Mouse (Mus musculus): ENCODE measurements around the gene Nup210.

Nup210 gene

DNA sequence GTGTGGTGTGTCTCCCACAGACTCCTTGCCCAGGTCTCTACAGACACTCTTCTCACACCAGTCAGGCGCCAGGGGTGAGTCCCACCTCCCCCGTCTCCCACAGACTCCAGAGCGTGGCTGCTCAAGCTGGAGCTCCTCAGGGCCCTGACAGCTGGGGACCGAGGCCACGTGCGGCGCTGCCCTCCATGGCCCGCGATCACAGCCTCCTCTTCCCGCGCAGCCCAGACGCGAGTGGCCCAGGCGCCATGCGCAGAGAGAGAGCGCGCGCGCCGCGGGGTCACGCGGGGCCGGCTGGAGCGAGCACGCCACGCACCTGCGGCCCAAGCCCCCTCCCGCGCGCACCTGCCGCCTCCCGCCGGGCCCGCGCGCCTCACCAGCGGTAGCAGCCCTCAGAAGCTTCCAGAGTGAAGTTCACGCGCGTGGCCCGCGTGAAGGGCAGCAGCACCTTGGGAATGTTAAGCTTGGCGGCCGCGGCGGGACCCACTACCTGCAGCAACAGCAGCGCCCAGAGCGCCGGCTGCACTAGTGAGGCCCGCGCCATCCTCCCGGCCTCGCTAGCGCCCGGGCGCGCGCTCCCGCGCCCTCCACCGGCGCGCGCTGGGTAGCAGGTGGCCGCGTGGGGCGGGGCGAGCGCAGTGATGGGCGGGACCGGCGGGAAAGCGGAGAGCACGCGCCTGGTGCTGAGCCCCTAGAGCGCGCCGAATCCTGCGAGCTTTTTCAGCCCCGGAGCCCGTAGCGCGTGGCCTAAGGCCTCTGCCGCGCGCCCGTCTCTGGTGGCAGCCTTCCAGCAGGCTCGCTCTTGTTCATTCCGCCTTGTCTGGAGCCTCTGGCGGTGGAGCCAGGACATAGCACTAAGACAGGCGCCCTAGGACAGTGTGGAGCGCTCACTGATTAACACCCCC is at the start of gene Nup210:
TSS of gene Nup210 (minus strand) at position 586 of the 902 bp plus-strand sequence.
- peak; percentile 34 for DNase-seq (ENCODE audit: low read depth)

DNA sequence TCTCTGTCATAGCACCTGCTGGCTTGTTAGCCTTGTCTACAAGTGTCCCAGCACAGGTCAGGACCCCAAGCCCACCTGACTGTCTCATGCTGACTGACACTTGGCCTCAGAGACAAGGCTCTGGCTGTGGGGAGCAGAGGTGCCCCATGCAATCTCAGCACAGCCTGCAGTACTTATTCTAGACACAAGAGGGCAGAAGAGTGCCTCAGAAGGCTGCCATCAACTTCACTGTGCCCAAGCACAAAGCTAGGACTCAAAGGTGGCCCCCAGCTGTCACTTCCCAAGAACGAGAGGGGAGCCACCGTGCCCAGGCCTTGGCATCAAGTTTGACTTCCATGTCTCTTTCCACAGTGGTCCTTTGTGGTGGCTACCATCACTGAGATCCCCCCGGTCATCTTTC is 48.6 kb upstream of the Nup210 start:
- DNase-seq (ENCODE audit: low read depth) = no peak

DNA sequence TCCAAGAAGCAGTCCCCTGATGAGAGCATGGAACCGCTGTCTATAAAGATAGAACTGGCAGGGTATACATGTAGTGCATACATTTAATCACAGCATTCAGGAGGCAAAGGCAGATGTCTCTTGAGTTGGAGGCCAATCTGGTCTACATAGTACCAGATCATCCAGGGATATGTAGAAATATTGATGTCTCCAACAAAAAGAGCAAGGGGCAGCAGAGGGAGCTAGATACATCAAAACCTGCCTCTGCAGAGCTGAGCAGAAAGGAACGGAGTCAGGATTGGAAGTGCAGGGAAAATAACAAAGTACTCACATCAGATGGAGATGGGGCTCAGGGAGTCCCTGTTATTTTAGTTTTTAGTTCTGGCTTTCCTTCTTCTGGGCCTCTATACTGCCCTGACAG is 48.0 kb upstream of the Nup210 start:
- no peak for DNase-seq (ENCODE audit: low read depth)

DNA sequence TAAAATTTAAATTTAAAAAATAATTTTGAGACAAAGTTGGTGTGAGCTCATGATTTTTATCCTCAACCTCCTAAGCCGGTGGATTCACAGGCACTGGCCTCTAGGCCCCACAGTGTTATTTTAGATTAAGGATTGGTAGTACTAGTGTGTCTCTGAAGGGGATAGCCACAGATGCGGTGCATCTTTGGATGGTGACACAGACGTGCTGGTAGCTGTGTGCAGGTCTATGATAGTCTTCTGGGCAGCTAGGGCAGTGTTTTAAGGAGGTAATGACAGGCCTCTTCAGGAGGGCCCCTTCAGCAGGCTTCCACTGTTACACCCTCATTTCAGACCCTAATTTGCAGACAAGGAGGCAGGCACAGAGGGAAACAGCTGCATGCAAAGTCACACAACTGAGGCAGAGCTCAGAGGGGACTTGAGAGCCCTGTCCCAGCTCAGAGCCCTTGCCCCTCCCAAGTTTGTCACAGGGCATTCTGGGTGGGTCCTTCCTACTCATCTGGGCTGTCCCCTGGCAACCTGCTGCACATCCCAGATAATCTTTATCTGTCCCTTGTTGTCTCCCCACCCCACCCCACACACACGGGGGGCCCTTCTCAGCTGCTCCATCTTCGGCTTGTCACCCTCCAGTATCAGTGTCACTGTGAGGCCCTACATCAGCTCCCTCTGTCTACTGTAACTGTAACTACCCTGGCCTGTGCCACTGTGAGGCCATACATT is 46.7 kb upstream of the Nup210 start:
- DNase-seq (ENCODE audit: low read depth) = no peak

DNA sequence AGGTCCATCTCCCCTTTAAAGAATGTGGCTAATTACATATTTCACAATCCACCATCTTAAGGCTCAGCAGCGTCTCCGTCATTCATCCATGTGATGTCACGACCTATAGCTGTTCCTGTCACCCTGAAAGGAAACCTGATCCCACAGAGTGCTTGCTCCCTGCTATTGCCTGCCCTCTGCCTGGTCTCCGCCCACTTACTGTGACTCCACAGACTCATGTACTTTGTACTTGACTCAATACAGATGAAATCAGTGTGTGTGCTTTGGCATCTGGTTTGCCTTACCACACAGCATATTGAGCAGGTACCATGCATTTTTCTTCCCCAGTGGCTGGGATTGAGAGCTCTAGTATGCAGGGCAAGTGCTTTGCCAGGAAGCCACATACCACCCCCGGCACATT is 45.7 kb upstream of the Nup210 start:
- no peak for DNase-seq (ENCODE audit: low read depth)

DNA sequence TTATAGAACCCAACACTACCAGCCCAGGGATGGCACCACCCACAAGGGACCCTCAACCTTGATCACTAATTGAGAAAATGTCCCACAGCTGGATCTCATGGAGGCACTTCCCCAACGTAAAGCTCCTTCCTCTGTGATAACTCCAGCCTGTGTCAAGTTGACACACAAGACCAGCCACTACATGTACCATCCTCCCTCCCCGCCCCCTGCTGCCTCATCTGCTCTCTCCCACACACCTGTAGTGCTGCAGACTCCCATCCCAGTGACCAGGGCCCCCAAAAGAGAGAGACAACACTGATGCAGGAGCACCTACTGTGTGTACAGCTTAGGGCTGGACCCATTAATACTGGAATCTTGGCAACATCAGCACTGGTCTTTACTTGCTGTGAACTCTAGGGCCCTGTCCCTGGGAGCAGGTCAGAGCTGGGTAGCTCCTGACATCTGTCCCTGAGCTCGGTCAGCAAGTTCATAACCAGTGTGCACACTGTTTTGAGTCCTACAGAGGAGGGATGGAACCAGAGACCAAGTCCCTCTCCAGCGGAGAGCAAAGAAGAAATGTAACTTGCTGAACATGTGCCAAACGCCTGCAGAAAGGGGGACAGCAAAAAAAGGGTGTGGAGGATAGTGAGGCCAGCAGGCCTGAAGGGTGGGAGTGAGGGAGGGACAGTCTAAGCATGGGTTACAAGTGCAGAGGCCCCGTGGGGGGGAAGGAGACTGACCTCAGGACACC is 45.0 kb upstream of the Nup210 start:
- no peak for DNase-seq (ENCODE audit: low read depth)

DNA sequence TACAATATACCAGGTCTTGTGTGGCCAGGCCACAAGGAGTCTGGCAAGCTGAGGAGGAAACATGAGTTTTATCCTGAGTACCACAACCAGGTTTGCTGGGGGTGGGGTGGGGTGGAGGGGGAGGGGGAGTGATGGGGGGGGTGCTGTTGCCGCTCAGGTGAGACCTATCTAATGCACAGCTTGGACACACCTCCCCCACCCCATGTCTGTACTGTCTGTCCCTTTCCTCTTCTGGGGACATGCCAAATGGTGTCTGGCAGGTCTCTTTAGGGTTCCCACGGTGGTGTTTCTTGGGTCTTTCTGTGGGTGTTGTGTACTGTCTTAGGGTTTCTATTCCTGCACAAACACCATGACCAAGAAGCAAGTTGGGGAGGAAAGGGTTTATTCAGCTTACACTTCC is 44.3 kb upstream of the Nup210 start:
- no peak for DNase-seq (ENCODE audit: low read depth)

DNA sequence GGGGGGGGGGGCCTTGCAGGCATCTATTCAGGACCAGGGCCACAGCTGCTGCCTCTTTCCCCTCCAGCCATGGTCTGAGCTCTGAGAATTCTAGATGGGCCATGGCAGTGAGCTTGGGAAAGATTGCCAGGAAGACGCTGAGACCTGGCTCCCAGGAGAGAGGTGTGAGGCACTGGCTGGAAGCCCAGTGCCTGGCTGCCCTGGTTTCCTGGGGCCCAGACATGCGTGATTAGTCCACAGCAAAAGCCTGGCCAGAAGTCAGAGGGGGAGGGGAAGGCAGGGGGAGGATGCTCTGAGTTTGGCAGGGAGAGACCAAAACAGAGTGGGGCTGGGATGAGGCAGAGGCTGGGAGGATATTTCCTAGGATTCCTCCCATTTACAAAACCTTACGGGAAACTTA is 43.8 kb upstream of the Nup210 start:
- DNase-seq (ENCODE audit: low read depth) = no peak

DNA sequence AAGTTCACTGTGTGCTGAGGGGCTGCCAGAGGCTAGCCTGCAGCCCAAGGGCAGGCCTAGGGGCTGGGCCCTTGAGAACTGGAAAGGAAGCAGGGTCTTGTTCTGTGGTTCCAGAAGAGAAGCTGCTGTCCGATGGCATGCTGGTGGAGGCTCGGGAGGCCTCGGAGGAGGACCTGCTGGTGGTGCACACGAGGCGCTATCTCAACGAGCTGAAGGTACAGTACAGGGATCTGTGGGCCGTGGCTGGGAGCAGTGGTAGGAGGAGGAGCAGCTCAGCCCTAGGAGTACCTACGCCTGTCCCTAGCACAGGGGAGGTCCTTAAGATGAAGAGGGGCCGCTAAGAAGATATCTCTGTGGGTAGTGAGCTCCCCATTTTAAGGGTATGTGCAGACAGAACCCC is 42.4 kb upstream of the Nup210 start:
- DNase-seq (ENCODE audit: low read depth) = no peak

DNA sequence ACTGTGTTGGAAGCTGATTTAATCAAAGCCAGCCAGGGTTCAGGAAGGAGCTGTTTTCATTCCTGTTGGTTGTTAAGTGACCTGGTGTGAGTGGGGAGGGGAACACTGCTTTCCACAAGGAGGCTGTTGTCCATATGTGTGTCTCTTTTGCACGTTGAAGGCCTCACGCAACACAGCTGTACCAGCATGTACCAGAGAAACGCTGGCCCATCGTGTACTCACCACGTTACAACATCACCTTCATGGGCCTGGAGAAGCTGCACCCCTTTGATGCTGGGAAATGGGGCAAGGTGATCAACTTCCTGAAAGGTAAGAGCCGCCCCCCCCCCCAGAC is 40.6 kb upstream of the Nup210 start:
- no peak for DNase-seq (ENCODE audit: low read depth)

DNA sequence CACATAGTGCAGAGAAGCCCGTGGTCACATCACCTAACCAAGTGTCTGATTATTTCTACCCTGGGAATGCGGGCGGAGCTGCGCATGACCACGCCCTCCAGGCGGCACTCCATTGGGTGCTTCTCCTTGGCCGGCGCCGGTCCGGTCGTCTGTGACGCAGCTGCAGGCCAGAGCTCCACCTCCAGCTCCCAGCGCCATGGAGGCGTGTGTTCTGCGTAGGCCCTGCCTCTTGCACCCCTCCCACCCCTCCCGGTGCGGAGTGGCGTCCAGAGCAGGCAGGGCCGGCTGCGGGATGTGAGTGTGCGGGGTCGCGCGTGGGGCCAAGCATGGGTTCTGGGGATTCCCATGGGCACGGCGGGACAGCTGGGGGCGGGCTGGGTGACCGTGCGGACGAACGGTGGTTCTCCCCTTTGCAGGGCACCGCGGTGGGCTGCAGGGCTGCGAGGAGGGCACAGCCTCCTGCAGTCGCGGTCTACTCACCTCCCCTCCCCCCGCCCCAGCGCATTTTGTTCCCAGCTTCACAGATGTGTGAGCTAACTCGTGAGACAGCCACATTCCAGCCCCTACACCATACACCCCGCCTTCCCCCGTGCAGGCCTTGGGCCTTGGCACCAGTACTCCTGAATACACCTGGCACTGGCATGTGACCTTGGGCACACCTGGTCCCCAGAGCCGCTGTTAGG is 40.1 kb upstream of the Nup210 start, which contains the start of gene Hdac11:
TSS of gene Hdac11 (plus strand) at position 112 of the 683 bp plus-strand sequence.
- DNase-seq (ENCODE audit: low read depth) = peak; percentile 80

DNA sequence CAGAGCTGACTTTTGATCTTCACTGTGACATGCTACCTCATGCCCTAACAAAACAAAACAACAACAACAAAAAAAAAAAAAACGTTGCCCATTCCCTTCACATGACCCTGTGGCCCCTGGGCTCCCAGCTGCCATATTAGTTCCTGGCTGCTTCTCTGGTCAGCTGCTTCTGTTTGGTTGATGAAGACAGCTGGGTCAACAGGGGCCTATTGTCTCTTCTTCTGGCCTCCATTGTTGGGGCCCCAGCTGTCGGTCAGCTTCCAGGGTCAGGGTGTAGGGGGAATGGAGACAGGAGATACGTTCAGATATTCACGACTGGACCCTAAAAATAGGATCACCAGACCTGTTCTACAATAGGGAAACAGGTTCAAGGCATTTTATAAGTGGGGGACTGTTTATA is 39.4 kb upstream of the Nup210 start:
- no peak for DNase-seq (ENCODE audit: low read depth)

DNA sequence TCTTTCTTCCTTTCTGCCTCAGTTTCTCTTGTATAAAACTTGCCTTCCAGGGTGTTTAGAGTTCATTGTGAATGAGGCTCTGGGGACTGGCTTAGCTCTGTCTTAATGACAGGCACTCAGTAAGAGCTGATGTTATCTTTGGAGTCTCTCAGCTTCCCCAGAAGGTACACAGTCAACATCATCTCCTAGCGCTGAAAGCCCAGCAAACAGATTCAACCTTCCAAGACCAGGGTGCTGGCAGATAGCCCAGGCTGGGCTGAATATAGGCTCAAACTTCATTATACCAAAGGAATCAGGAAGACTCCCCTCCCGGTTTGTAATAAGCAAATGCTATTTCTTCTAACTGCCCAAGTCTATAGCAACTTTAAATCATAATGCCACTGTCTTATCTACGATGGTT is 38.7 kb upstream of the Nup210 start:
- no peak for DNase-seq (ENCODE audit: low read depth)

DNA sequence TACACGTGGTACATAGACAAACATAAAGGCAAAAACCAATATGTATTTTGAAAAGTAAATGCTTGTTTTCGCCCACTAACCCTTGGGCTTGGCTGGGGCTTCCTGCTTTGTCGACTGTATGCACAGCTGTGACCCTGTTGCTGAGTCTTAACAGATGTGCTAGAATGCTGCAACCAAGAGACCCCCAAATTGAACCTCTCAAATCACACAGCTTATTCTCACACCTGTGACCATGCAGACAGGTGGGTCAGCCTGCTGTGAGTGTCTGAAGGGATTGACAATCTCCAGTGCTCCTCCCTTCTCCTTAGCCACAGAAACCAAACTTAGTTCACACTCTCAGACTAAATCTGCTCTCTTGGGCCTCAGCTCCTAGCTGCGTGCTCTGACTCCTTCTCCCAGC is 38.1 kb upstream of the Nup210 start:
- DNase-seq (ENCODE audit: low read depth) = no peak

DNA sequence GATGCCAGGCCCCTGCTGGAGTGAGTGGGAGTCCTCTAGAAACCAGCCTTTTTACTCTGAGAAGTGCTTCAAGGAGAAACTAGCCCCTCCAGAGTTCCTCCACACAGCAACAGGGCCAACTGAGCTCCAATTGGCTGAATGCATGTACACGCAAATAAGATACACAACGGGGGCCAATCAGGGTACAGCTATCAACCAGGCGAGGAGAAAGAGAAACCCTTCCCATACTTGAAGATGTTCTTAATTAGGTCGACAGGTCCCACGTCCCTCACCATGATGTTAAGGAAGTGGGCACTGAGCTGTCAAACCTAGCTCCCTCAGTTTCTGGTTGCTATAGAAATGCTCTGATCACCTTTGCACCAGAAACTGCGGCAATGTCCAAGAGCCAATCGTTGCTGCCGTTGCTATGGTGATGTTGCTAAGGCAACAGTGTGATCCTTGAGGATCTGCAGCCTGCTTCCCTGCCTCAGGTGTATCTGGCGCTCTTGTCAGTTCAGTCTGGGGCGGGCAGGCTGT is 37.0 kb upstream of the Nup210 start:
- DNase-seq (ENCODE audit: low read depth) = no peak

DNA sequence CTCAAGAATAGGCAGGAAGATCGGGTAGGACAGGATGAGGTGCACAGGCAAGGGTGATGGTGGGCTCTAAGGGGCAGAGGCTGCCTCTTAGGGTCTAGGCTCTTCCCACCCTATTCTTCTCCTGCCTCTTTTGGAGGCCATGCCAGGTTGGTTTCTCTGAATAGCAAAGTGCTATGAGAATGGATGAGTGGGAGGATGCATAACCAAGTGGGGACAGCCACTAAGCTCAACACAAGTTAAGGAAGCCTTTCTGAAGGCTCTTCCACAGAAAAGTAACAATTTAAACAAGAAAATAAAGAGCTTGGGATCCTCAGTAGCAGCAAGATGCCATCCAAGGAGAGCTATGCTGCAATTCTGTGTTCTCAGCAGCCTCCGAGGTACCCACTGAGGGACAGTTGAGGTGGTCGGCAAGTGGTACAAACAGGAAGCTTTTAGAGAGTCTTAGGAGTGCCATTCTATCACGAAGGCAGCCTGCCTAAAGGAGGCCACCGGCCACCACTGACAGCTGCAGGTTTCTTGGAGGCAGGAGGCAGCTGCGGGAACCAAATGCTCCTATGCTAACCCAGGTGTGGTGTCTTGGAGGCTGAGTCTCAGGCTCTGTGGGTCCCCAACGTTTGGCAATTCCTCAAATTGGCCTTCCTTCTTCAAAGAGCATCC is 36.4 kb upstream of the Nup210 start:
- no peak for DNase-seq (ENCODE audit: low read depth)

DNA sequence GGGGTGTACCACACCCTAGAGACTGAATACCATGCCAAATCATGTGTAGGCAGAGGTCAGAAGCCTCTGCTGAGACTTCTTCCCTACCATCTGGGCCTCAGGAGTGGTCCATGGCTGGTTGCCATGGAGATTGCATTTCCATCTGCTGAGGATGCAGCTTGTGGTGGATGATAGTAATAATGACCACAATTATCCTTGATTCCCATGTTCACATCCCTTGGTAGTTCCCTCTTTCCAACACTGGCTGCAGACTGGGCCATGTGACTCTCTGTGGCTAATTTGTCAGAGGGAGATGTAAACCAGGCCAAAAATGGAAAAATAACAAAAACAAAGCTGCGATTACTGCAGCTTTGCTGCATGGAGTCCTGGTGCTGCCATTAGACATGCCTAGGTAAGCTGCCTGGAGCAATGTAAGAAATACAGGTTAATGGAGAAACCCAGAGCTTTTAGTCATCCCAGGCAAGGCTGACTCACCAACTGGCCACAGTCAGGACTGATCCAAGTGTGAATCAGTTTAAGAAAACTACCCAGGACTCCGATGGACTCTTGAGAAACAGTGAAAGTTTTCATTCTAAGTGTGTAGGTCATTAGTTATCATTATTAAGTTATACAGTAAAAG is 30.6 kb upstream of the Nup210 start:
- peak; percentile 65 for DNase-seq (ENCODE audit: low read depth)

DNA sequence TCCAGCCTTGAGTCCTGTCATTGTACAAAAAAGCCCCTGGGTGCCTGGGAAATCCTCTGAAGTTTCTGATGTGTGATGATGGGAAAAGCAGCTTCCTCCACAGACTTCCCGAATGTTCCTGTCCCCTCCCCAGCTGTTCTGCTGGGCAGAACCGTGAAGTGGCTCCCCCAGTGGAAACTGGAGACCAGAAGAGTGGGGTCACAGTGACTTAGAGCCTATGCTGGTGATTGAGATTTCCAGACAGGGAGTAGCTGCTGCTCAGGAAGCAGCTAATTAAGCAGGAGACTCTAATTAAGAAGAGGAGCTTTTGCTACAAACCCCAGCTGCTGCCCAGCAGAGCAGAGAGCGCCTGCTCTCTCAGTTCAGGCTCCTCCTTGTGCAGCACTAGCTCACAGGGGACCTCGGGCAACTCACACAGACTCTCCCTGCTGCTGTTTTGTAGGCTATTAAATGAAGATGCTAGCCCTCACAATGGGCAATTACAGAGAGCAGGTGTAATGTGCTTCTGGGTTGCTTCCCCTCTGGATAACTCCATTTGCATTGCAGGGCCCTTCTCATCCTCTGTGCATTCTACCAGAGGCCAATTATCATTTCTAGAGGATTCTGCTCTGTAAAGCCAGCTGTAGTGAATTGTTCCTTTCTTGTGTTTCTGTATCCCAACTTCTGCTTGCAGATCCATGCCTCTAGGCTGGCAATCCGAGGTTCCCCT is 30.0 kb upstream of the Nup210 start:
- DNase-seq (ENCODE audit: low read depth) = no peak

DNA sequence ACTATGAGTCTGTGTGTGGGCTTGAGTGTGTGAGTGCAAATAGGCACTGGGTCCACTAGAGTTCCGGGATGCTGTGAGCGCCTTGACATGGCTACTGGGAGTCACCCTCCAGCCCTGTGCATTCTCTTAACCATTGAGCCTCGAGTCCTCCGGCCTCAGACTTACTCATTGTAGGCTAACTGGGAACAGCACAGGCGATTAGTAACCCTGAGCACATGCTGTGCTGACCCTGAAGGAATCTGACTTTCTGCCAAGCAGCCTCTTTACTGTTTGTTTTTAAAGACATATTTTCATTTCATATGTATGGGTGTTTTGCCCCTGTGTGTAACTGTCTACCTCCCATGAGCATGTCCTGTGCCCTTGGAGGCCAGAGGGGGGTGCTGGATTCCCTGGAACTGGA is 28.9 kb upstream of the Nup210 start:
- no peak for DNase-seq (ENCODE audit: low read depth)

DNA sequence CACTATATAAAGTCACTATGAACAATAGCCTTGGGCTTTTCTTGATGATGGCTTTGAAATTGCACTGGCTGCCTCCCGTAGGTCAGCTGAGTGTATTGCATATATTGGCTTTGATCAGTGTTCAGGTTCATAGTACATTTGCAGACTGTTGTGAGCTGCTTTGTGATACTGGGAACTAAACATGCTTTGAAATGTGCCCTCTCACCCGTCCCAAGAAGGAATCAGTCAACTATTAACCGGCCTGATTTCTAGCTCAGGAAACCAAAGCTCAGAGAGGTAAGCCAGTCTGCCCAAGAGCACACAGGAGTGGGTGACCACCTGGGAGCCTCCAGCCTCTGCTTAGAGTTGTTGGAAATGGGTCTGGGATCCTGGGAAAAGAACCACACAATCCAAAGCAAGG is 28.4 kb upstream of the Nup210 start:
- DNase-seq (ENCODE audit: low read depth) = no peak

Measured in fibroblast of lung, adult 2 months (primary cell).